Mouse (Mus musculus): ENCODE results near the gene Kat8.
A peak's percentile ranks its signal among the peaks of the same experiment; 100 is the strongest.
"Not testable (repeated sequence)": the region's sequence is repeated elsewhere in the genome, so short reads cannot be mapped to it uniquely, and the experiment has no call there.

Kat8 gene

DNA sequence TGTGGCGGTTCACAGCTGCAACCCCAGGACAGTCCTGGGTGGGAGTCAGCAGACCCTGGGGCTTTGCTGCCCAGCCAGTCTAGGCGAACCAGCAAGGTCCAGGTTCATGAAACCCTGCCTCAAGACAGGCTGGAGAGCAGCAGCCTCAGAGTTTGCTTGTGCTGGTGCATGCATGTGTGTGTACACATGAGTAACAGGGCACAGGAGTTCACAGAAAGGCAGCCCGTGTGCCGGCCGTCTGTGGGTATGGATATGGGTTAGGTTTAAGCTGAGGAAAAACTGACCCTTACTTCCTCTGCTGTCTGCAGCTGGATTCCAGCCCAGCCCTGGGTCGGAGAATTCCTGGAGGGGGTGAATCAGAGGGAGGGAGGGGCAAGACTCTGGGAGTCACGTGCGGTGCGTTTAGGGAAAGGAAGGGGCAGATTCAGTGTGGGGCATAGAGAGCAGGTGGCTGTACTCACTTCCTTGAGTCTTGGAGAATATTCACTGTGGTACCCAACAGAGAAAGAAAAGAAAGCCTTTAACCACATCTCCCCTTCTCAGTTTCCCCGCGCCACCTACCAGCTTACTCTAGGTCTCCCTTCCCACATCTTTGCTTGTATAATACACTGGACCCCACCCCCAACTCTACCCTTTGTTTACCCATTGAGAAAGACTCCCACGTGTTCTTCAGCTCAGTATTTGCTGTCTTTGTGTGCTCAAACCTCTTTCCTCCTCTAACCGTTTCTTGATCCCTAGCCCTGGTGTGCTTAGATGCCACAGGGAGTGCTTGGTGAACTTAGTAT lies 19.2 kb downstream of the Kat8 start:
- DNase-seq (ENCODE audit: inconsistent ontology term): peak; percentile 41

DNA sequence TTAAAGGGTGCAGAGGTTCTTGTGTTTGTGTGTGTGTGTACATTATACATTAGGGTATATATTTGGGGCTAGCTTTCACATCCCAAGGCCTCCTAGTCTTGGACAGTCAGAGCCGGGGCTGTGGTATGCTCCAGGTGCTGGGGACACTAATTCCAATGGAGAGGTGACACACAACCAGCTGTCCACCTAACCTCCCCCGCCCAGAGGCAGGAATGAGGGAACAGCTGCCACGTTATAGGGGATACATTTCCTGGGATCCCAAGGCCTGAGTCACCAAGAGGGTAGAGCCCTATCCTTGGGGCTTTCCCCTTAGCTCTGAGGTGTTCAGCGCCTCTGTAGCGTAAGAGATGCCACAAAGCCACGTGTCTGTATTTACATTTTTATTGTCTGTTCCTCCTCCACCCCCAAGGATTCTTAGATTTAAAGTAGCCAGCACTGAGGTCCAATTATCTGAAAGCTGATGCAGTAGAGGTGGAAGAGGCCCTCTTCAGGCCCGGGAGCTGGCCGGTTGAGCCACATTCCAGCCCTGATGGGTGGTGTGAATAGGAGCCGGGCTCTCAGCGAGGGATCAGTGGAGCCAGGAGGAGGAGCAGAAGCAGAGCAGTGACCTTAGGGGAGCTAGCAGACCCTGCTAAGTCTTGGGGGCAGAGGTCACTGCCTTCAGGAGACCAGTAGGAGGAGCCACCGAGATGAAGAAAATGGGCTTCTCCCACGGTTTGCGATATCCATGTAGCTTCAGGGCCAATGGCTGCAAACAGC lies 20.1 kb downstream of the Kat8 start:
- peak; percentile 40 for DNase-seq (ENCODE audit: inconsistent ontology term)

DNA sequence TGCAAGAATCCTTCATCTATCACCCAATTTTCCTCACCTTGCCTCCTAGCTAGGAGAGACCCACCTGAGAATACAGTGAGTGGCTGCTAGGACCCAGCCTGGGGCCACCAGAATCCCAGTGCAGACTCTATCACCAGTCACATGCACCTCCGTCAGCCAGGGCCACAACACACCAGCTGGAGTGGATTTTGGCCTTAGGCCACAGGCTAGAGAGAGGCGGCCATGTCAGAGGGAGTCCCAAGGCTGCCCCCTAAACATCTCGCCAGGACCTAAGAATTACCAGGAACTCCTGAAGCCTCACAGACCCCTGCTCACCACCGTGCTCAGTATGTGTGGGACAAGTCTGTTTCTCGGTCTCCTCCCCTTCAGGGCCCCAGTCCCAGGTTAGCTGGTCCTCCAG lies 21.8 kb downstream of the Kat8 start:
- no peak for DNase-seq (ENCODE audit: inconsistent ontology term)

DNA sequence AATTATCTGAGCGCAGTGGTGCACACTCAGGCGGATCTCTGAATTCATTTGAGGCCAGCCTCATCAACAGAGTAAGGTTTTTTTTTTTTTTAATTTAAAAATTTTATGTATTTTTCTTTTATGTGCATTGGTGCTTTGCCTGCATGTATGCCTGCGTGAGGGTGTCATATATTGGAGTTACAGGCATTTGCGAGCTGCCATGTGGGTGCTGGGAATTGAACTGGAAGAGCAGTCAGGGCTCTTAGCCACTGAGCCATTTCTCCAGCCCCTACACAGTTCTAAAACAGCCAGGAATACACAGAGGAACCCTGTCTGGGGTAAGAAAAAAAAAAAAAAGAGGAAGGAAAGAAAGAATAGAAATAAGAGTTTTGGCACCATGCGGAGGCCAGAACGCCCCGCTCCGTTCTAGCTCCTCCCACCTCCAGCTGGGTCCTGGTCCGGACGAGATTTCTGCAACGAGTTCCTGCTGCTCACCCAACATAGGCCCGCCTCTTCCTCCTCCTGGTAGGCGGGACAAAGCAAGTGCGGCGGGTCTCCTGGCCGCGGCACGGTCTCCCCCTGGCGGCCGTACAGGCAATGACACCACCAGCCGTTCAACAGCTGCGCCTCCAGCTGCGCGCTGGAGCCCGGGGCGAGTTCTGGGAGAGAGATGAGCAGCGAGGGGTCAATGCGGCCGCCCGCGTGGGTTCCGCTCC lies 22.9 kb downstream of the Kat8 start:
- peak; percentile 93 for DNase-seq (ENCODE audit: inconsistent ontology term)

DNA sequence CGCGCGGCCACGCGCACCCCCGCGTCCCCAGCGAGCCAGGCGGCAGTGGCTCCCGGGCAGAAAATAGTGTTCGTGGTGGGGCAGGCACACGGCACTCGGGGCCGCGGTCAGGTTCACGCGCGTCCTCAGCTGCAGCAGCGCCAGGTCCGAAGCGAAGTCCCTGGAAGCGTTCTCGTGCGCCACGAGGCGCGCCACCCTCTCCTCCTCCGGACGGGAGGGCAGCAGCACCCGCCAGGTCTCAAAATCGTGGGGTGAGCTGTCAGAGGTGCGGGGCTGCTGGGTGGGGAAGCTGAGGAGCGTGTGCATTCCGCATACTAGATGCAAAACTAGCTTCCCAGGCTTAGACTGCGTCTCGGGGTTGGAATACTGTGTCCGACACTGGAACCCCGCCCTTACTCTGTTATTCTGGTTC lies 23.4 kb downstream of the Kat8 start:
- no peak for DNase-seq (ENCODE audit: inconsistent ontology term)

DNA sequence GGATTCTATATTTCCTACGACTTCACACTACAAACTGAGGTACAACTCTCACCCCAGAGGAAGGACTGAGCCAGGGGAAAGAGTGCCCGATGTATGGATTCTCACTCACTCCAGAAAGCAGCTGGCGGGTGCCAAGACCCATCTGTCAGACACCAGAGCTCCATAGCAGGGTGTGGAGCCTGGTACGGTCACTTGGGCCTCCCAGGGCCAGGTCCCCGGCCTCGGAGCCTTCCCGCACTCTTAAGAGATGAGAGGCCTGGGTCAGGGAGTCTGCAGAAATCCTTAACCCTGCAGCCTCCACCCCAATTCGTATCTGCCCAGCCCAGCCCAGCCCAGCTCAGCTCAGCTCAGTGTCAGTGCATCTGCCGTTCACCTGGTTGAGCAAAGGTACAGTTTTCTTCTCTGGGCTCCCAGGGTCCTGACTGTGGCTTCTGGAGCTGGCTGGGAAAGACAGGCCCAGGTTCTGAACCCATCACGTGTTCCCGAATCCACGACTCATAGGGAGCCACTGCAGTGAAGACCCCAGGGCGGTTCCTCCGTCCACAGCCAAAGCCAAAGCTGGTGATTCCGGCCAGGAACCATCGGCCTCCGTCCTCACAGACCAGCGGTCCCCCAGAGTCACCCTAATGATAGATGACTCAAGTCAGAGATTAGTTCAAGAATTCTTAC lies 24.0 kb downstream of the Kat8 start:
- DNase-seq (ENCODE audit: inconsistent ontology term): no peak

DNA sequence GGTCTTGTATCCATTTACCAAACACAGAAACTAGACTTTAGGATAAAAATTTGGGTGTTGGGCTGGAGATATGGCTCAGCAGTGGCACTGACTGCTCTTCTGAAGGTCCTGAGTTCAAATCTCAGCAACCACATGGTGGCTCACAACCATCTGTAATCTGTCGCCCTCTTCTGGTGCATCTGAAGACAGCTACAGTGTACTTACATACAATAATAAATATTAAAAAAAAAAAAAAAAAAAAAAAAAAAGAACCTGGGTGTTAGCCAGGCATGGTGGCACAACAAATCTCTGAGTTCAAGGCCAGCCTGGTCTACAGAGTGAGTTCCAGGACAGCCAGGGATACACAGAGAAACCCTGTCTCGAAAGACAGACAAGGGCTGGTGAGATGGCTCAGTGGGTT lies 29.8 kb downstream of the Kat8 start:
- not testable (repeated sequence) for DNase-seq (ENCODE audit: inconsistent ontology term)

DNA sequence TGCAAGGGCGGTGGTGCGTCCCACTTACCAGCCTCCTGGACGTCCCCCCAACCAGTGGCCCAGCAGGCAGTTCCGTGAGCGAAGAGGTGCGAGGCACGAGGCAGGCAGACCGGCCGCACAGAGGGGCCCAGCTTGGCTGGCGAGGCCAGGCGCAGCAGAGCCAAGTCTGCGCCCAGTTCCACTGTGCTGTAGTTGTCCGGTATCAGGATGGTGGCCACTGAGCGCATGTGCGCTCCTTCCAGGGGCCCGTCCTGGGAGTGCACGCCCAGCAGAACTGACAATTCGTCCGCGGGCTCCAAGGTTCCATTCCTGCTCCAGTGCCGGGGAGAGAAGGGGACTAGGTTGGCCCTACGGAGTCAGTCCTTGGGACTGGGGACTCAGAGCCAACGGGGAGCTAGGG lies 32.3 kb downstream of the Kat8 start:
- no peak for DNase-seq (ENCODE audit: inconsistent ontology term)

DNA sequence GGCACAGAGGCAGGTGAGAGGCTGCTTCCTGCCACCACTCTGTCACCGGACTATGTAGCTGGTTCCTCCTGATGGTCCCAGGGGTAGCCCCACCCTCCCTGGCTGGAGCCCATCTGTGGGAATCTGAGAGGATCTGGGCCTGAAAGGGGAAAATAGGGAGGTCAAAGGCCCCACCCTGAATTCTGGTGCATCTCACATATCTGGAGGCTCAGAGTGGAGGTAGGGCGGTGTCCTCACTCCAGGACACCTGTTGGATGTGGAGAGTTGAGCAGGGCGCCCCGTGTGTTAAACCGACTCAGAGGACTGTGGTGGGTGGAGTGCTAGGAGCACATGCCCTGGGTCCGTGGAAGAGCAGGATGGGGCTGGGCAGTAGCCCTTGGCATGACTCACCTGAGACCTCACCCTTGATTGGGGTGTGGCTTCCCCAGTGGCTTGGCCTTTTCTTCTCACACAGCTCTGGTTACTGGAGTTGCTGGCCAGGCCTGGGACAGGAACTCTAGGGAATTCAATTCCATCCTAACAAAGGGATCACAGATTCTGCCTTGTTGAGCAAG lies 34.2 kb downstream of the Kat8 start, which contains the start of gene Prss36:
TSS of gene Prss36 (minus strand) at position 256 of the 554 bp plus-strand sequence.
- DNase-seq (ENCODE audit: inconsistent ontology term): no peak

DNA sequence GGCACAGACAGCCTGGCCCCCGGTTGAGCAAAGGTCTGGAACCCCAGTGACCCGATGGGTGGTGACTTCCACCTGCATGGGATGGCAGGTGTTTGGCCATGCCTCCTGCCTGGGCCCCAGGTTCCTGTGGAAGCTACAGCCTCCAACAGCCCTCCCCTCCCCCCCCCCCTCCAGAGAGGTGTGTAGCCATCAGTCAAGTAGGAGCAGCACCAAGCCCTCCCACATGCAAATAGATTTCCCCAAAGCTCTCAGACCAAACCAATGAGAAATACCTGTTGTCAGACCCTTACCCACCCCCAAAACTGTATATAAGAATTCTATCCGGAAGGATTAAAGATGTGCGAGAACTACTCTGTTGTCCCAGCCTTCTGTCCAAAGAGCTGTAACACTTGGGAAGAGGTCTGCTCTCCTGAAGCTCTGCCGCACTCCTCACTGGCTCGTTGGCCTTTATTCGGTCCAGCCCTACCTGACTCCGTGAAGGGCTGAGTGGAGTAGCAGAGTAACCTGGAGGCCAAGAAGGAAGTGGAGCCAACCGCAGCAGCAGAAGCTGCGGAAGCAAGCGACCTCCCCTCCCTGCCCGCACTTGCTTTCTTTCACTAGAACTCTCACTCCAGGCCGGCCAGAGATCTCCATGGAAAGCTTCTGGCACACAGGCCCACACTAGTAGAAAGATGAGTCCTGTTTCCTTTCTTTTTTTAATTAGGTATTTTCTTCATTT lies 40.7 kb downstream of the Kat8 start:
- no peak for DNase-seq (ENCODE audit: inconsistent ontology term)

DNA sequence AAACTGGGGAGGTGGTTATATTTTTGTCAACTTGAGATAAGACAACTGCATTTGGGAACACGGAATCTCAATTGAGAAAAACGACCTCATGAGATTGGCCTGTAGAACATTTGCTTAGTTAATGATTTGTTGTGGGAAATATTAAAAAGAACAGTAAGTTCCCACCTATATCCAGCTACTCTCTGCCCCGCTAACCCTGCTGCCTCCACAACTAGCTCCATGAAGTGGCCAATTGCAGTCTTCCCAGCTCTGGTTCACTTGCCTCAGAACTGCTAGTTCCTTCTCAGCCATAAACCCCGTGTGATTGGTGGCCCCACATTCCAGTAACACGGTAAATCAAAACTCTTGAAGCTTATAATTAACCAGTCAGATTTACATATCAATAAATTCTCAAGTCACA lies 47.0 kb downstream of the Kat8 start:
- DNase-seq (ENCODE audit: inconsistent ontology term): no peak

DNA sequence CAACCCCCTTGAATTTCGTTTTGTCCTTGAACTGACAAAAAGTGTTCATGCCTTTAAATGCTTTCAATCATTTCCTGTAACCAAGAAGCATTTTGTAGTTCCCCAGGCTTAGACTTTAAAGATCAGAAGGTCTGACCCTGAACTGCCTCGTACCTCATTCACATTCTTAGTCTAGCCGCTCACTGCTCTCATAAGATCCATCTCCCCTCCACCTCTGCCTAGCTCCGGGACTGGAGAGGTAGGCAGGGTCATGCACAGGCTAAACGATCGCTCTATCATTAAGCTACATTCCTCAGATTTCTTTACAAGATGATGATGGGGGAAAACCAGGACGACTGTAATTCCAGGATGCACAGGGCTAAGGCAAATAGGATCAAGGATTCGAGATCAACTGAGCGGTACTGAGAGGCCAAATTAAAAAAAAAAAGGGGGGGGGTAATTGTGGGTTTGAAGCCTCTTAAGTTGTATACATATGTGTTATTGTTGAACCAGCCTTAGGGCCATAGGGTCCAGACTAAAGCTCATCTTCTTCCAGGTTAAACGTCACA lies 54.1 kb downstream of the Kat8 start:
- no peak for DNase-seq (ENCODE audit: inconsistent ontology term)

DNA sequence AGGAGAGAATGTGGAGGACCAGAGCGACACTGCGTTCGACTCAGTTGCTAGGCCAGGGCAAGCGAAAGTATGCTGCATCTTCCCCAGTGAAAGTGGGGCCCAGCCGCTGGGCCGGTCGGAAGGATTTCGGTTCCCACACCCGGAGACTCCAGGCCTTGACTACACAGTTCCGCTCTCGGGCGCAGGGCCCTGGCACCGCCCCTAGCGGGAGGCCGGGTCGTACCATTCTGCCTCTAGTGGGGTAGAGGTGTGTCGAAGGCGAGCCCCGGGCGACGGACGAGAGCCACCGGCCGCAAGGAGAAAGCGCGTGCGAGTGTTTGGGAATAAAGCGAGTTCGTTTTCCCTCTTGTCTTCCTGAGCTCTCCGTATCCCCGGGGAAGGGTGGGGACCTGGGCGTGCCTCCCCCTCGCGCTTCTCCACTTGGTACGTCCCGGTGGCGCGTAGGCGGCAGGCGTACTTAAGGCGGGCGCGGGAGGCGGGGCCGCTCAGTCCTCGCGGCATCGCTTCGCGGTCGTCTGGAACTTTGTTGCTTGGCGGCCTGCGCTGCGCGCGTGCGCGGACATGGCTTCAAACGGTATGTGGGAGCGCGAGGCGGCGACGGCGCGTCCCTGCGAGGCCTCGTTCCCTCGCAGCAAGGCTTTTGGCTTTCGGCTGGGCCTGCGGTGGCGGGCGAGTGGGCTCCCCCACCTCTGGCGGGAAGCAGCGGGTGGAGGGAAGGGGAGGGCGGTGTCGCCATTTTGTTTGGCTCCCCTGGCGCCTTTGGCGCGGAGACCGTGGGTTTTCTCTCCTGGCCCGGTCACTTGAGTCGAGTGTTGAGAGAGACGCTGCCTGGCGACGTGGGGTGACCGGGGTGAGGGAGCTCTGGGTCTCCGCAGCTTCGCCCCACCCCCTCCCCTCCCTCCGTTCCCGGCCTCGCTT lies 54.9 kb downstream of the Kat8 start, which contains the start of gene Fus:
TSS of gene Fus (plus strand) at position 454 of the 918 bp plus-strand sequence.
- DNase-seq (ENCODE audit: inconsistent ontology term): peak; percentile 97

DNA sequence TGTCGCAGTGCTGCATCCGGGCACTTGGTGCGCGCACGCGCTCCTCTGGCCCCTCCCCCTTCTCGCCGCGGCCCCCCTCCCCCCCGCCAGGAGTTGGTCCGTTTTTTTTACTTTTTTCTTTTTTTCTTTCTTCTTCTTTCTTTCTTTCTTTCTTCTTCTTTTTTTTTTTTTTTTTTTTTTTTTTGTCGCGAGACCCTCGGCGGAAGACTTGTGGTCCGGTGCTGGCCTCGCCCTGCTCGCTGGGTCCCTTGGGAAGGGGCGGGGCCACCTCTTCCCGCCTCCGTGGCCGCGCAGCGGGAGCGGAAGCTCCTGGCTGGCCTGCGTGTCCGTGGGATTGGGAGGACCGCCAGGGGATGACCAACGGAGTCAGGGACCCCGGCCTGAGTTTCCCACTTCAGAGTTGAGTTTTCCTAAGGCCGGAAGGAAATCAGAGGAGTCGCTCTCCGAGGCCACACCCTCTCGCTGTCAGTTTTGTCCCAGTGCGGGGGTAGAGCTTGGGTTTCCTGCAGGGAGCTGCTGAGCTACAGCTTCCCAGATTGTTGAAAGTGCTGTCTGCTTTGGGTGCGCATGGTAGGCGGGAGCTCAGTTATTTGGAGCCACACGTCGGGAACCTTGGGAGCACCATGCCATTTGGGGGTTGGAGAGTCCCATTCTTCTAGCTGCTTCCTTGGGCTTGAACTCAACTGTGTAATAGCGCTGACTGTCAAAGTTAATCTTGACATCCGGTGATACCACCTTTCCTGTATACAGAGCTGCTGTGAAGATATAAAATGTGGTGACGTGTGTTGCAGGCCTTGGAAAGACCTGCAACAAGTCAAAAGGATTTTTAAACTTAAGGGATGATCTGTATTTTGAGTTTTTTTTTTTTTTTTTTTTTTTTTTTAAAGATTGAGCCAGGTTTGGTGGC lies 55.9 kb downstream of the Kat8 start:
- peak; percentile 91 for DNase-seq (ENCODE audit: inconsistent ontology term)

DNA sequence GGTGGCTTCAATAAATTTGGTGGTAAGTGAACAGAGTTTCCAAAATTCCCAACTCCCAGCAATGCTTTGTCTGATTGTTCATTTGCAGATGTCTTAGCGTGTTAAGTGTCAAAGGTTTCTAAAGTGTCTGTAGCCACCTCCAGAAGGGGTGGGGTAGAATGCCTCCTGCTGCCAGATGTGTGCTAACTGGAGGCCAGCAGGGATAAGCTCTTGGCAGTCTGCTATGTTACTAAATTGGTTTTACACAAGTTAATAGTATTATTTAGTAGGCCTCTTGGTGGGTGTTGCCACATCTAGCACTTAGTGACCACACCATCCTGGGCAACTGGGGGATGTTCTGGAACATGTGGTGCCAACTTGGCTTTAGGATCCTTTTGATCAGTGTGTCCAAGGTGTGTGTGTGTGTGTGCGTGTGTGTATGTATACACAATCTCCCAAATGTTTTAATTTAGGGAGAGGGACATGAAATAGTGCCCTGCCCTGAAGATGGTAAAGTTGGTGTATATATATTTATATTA lies 62.2 kb downstream of the Kat8 start:
- DNase-seq (ENCODE audit: inconsistent ontology term): no peak

Data from Muller cell, postnatal 12 days (primary cell).